Mouse (Mus musculus): Measurements from ENCODE around the gene Kctd2. TPM values are rescaled to one million over a fixed set of nuclear protein-coding genes. Genes with fewer than 3 reads are reported as not detected.
A peak's percentile ranks its signal among the peaks of the same experiment; 100 is the strongest.

Gene Kctd2
- polyA plus RNA-seq, 1 experiment from 2014 or later = 24.5 TPM

DNA sequence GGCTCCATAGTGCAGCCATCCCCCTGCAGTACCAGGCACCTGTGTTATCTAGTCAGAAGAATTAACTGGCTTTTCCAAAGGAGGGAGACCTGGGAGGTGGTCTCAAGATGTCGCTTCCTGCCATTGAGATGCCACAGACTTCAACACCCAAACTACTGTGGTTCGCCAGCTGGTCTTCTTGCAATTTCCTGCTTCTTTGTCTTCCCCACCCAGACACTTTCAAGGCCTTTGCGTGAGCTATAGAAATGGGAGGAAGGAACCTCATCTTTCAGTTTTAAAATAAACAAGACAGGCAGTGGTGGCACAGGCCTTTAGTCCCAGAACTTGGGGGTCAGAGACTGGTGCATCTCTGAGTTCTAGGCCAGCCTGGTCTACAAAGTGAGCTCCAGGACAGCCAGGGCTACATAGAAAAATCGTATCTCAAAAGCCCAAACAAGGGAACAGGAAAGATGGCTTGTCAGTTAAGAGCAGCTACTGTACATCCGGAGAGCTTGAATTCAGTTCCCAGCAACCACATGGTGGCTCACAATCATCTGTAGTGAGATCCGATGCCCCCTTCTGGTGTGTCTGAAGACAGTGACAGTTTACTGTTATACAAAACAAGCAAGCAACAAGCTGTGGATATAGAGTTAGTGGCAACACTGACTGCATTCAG lies 11.5 kb upstream of the Kctd2 start:
- no peaks in the 10 kb centered on the region; the same call in 1 of the 2 replicates for H3K36me3 ChIP-seq (ENCODE audit: control insufficient read depth, insufficient read depth, low read length)
- no peaks in the 10 kb centered on the region for H3K9me3 ChIP-seq (ENCODE audit: control insufficient read depth, low read length)
- no peak for ATAC-seq (replicated peaks; ENCODE audit: low FRiP score)
- H3K4me2 ChIP-seq (ENCODE audit: low read depth, low read length, severe bottlenecking) = peak overlapping the region; percentile 40; the same call in 1 of the 2 replicates
- H3K27me3 ChIP-seq (ENCODE audit: control insufficient read depth, insufficient read depth, low read length) = no peaks in the 10 kb centered on the region
- peak overlapping the region; percentile 96 for H3K27ac ChIP-seq (ENCODE audit: low read depth, low read length)
- H3K4me3 ChIP-seq (ENCODE audit: low read depth, low read length) = no peak overlapping the region
- WGBS = 71% methylated on average over 6 of the region's 6 CpGs
- H3K9ac ChIP-seq (ENCODE audit: low read length) = peak overlapping the region; percentile 58
- no peak for DNase-seq (ENCODE audit: low spot score)
- H3K4me1 ChIP-seq (replicated peaks; ENCODE audit: control insufficient read depth, insufficient read depth, low read length) = peaks cover 39% of the 10 kb centered on the region

DNA sequence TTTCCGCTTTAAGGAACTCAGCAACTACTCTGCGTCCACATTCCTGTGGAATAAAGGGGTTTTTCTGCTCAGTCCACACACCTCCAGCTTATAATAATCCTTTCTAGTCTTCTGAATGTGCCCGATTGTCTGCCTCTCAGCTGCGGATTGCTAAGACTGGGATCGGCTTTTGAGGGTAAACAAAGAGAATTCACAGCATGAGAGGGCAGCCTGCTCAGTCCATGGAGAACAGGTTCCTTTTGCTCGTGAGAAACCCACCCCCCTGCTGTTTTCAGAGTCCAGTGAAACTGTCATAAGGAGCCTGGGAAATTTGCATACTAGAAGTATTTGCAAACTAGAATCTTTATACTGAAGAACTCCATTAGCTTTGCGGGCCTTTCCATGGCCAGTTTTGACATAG lies 10.4 kb upstream of the Kctd2 start:
- Histone ChIP-seq H3K36me3 (ENCODE audit: control insufficient read depth, insufficient read depth, low read length) (no peaks in the 10 kb centered on the region; the same call in 1 of the 2 replicates), H3K9ac (ENCODE audit: low read length) (peak overlapping the region; percentile 58), H3K4me2 (ENCODE audit: low read depth, low read length, severe bottlenecking) (peak overlapping the region; percentile 40; the same call in 1 of the 2 replicates), H3K4me1 (replicated peaks; ENCODE audit: control insufficient read depth, insufficient read depth, low read length) (peaks cover 39% of the 10 kb centered on the region), H3K9me3 (ENCODE audit: control insufficient read depth, low read length) (no peaks in the 10 kb centered on the region), H3K4me3 (ENCODE audit: low read depth, low read length) (no peak overlapping the region; the same call in 1 of the 2 replicates), H3K27ac (ENCODE audit: low read depth, low read length) (peak overlapping the region; percentile 96), H3K27me3 (ENCODE audit: control insufficient read depth, insufficient read depth, low read length) (no peaks in the 10 kb centered on the region)
- WGBS = 10% methylated on average over 7 of the region's 7 CpGs
- ATAC-seq (replicated peaks; ENCODE audit: low FRiP score) = peak; percentile 60
- DNase-seq (ENCODE audit: low spot score) = peak; percentile 78

DNA sequence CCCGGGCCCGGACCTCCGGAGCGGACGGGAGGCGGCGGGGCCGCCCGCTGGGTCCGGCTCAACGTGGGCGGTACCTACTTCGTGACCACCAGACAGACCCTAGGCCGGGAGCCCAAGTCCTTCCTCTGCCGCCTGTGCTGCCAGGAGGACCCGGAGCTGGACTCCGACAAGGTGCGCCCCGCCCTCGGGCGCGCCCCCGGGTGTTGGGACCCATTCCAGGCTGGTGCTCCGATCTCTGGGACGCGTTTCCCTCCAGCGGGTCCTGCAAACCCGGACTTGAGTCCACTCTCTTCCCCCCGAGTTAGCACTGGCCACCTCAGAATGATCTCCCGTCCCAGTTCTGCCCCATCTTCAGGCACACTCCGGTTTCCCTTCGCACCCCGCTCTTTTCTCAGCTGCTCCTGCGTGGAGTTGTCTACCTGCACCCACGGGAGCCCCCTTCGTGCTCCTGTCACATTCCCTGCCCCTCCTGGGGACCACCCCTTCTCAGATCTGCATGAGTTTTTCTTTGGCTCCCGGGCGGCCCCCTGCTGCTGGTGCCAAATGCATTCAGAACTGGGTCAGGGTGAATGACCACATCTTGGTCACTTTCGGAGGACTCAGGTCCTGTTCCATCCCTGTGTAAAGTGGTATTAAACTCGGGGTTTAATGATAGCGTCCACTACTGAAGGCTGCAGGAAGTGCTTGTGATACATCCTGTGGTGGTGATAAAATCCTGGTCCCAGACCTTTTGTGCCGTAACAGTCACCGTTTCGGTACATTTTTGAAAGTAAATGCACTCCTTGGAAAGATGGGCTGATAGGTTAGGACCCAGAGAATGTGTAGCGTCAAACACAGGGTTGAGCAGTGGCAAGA lies 635 bp downstream of the Kctd2 start:
- H3K9ac ChIP-seq (ENCODE audit: low read length) = peak overlapping the region; percentile 95
- H3K27ac ChIP-seq (ENCODE audit: low read depth, low read length) = peak overlapping the region; percentile 71
- WGBS = 2% methylated on average over 43 of the region's 45 CpGs
- H3K27me3 ChIP-seq (ENCODE audit: control insufficient read depth, insufficient read depth, low read length) = no peaks in the 10 kb centered on the region
- peak overlapping the region; percentile 78 for H3K4me2 ChIP-seq (ENCODE audit: low read depth, low read length, severe bottlenecking)
- peak overlapping the region; percentile 91 for H3K4me3 ChIP-seq (ENCODE audit: low read depth, low read length)
- H3K36me3 ChIP-seq (ENCODE audit: control insufficient read depth, insufficient read depth, low read length) = peaks cover 2% of the 10 kb centered on the region; the same call in 1 of the 2 replicates
- peak; percentile 76 for ATAC-seq (replicated peaks; ENCODE audit: low FRiP score)
- no peaks in the 10 kb centered on the region for H3K9me3 ChIP-seq (ENCODE audit: control insufficient read depth, low read length)
- DNase-seq (ENCODE audit: low spot score) = peak; percentile 81
- peaks cover 8% of the 10 kb centered on the region for H3K4me1 ChIP-seq (replicated peaks; ENCODE audit: control insufficient read depth, insufficient read depth, low read length)

DNA sequence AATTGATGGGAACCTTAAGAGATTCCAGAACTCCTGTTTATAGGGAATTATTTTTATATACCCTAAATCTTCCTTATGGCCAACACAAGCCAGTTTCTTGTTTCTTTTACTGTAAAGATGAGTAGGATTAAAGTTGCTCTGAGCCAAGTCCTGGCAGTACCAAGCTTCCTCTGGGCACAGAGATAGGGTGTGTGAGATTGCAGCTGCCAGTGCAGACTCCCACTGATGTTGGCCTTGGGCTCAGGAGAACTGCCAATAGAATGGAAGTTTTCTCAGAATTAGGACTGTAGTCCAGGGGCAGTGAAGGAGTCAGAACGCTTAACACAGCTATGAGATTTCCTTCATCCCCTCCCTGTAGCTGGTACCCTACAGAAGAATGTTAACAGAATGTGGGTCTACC lies 1.4 kb downstream of the Kctd2 start:
- no peaks in the 10 kb centered on the region for H3K27me3 ChIP-seq (ENCODE audit: control insufficient read depth, insufficient read depth, low read length)
- DNase-seq (ENCODE audit: low spot score) (no peak), ATAC-seq (replicated peaks; ENCODE audit: low FRiP score) (no peak)
- H3K9me3 ChIP-seq (ENCODE audit: control insufficient read depth, low read length) = no peaks in the 10 kb centered on the region
- H3K27ac ChIP-seq (ENCODE audit: low read depth, low read length) = no peak overlapping the region
- H3K9ac ChIP-seq (ENCODE audit: low read length) = no peak overlapping the region; the same call in 1 of the 2 replicates
- H3K4me1 ChIP-seq (replicated peaks; ENCODE audit: control insufficient read depth, insufficient read depth, low read length) = peaks cover 8% of the 10 kb centered on the region
- H3K4me3 ChIP-seq (ENCODE audit: low read depth, low read length) = no peak overlapping the region; the same call in 1 of the 2 replicates
- peaks cover 1% of the 10 kb centered on the region; the same call in 1 of the 2 replicates for H3K36me3 ChIP-seq (ENCODE audit: control insufficient read depth, insufficient read depth, low read length)
- 66% methylated on average over 1 of the region's 1 CpGs for WGBS
- H3K4me2 ChIP-seq (ENCODE audit: low read depth, low read length, severe bottlenecking) = peak overlapping the region; percentile 78

DNA sequence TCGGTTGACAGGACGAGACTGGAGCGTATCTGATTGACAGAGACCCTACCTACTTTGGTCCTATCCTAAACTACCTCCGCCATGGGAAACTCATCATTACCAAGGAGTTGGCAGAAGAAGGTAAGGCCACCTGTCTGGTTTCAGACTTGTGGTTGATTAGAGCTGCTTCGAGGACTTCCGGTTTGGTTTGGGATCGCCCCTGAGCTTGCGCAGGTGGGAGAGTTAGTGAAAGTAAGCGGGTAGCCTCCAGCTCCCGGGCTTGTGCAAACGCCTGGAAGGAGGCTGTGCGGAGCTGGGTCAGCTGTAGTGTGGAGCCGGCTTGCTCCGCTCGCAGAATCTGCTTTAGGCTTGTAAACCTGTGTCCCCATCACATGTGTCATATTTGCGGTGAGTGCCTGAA lies 2.0 kb downstream of the Kctd2 start:
- Histone ChIP-seq H3K27ac (ENCODE audit: low read depth, low read length) (no peak overlapping the region), H3K9me3 (ENCODE audit: control insufficient read depth, low read length) (no peaks in the 10 kb centered on the region), H3K4me2 (ENCODE audit: low read depth, low read length, severe bottlenecking) (no peak overlapping the region), H3K36me3 (ENCODE audit: control insufficient read depth, insufficient read depth, low read length) (no peaks in the 10 kb centered on the region; the same call in 1 of the 2 replicates), H3K4me3 (ENCODE audit: low read depth, low read length) (no peak overlapping the region), H3K9ac (ENCODE audit: low read length) (no peak overlapping the region), H3K27me3 (ENCODE audit: control insufficient read depth, insufficient read depth, low read length) (no peaks in the 10 kb centered on the region), H3K4me1 (replicated peaks; ENCODE audit: control insufficient read depth, insufficient read depth, low read length) (peaks cover 8% of the 10 kb centered on the region)
- WGBS = 89% methylated on average over 16 of the region's 16 CpGs
- no peak for DNase-seq (ENCODE audit: low spot score)
- ATAC-seq (replicated peaks; ENCODE audit: low FRiP score) = no peak

DNA sequence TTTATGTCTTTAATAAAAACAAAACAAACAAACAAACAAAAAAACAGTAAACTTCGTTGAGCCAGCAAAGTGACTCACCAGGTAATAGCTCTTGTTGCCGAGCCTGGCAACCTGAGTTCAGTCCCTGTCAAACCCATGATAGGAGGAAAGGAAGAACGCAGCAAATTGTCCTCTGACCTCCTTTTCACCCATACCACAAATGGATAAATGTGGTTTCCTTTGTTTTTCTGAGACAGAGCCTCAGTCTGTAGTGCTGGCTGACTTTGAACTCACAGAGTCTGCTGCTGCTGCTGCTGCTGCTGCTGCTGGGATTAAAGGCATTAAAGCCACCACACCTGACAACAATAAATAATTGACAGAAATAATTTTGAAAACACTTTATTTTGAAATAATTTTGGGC lies 3.2 kb downstream of the Kctd2 start:
- Histone ChIP-seq H3K36me3 (ENCODE audit: control insufficient read depth, insufficient read depth, low read length) (no peaks in the 10 kb centered on the region; the same call in 1 of the 2 replicates), H3K27me3 (ENCODE audit: control insufficient read depth, insufficient read depth, low read length) (no peaks in the 10 kb centered on the region)
- no peak for ATAC-seq (replicated peaks; ENCODE audit: low FRiP score)

DNA sequence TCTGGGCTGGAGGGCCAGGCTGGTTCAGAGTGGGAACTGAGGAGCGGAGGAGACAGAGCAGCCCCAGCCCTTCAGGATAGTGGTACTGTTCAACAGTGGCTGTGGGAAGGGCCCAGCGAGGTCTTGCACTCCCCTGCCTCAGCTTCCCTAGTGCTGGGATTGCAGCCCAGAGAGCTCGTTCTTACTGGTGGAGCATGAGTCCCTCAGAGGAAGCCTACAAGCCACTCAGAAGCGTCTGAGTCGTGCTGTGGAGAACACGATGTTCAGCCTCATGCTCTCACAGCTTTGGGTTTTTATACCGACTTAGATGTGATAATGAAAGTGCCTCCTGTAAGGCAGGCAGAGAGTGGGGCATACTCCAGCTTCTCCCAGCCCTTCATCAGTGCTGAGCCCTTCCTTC lies 4.7 kb downstream of the Kctd2 start:
- ATAC-seq (replicated peaks; ENCODE audit: low FRiP score) = no peak
- H3K4me3 ChIP-seq (ENCODE audit: low read depth, low read length) = no peak overlapping the region
- no peak for DNase-seq (ENCODE audit: low spot score)
- H3K9me3 ChIP-seq (ENCODE audit: control insufficient read depth, low read length) = no peaks in the 10 kb centered on the region
- WGBS = 87% methylated on average over 7 of the region's 7 CpGs
- H3K4me2 ChIP-seq (ENCODE audit: low read depth, low read length, severe bottlenecking) = no peak overlapping the region
- no peaks in the 10 kb centered on the region; the same call in 1 of the 2 replicates for H3K4me1 ChIP-seq (replicated peaks; ENCODE audit: control insufficient read depth, insufficient read depth, low read length)
- H3K9ac ChIP-seq (ENCODE audit: low read length) = no peak overlapping the region
- H3K36me3 ChIP-seq (ENCODE audit: control insufficient read depth, insufficient read depth, low read length) = peaks cover 1% of the 10 kb centered on the region; the same call in 1 of the 2 replicates
- H3K27ac ChIP-seq (ENCODE audit: low read depth, low read length) = no peak overlapping the region
- no peaks in the 10 kb centered on the region for H3K27me3 ChIP-seq (ENCODE audit: control insufficient read depth, insufficient read depth, low read length)

More for the DNA sequence above, 3.2 kb downstream of the Kctd2 start:
- H3K9me3 ChIP-seq (ENCODE audit: control insufficient read depth, low read length) = no peaks in the 10 kb centered on the region
- no peak overlapping the region for H3K4me2 ChIP-seq (ENCODE audit: low read depth, low read length, severe bottlenecking)
- WGBS = 84% methylated on average over 3 of the region's 3 CpGs
- H3K9ac ChIP-seq (ENCODE audit: low read length) = no peak overlapping the region
- peaks cover 8% of the 10 kb centered on the region for H3K4me1 ChIP-seq (replicated peaks; ENCODE audit: control insufficient read depth, insufficient read depth, low read length)
- DNase-seq (ENCODE audit: low spot score) = no peak
- no peak overlapping the region for H3K27ac ChIP-seq (ENCODE audit: low read depth, low read length)
- no peak overlapping the region for H3K4me3 ChIP-seq (ENCODE audit: low read depth, low read length)

DNA sequence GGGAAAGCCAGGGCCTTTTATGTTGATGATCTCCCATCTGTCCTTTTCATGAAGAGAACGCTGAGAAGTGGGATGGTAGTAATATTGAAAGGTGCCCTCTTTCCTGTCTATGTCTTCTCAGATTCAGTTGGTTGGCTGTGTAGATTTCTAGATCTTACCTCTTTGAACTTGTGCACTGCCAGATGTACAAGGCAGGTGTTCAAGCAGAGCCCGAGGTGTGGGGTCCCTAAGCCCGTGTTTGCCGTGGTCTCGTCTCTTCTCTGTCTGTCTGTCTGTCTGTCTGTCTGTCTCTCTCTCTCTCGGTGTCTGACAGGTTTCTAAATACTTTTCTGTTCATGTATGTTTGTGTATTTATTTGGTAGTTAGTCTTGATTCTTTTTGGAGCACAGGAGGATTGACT lies 5.7 kb downstream of the Kctd2 start:
- no peaks in the 10 kb centered on the region for H3K9me3 ChIP-seq (ENCODE audit: control insufficient read depth, low read length)
- 92% methylated on average over 6 of the region's 6 CpGs for WGBS
- DNase-seq (ENCODE audit: low spot score) = no peak
- no peak for ATAC-seq (replicated peaks; ENCODE audit: low FRiP score)
- no peak overlapping the region for H3K4me3 ChIP-seq (ENCODE audit: low read depth, low read length)
- no peaks in the 10 kb centered on the region for H3K27me3 ChIP-seq (ENCODE audit: control insufficient read depth, insufficient read depth, low read length)
- H3K9ac ChIP-seq (ENCODE audit: low read length) = no peak overlapping the region
- no peak overlapping the region for H3K4me2 ChIP-seq (ENCODE audit: low read depth, low read length, severe bottlenecking)
- no peak overlapping the region for H3K27ac ChIP-seq (ENCODE audit: low read depth, low read length)
- no peaks in the 10 kb centered on the region; the same call in 1 of the 2 replicates for H3K4me1 ChIP-seq (replicated peaks; ENCODE audit: control insufficient read depth, insufficient read depth, low read length)
- H3K36me3 ChIP-seq (ENCODE audit: control insufficient read depth, insufficient read depth, low read length) = peaks cover 4% of the 10 kb centered on the region; the same call in 1 of the 2 replicates
